Mouse (Mus musculus) urinary bladder, postnatal 14 days (tissue): ENCODE measurements around the gene Gata3.

Experiments
- DNase-seq: peaks from one replicate; pipeline ENCODE4 v3.0.0; 2021; ENCODE audit warnings: low spot score

Gata3 gene

DNA sequence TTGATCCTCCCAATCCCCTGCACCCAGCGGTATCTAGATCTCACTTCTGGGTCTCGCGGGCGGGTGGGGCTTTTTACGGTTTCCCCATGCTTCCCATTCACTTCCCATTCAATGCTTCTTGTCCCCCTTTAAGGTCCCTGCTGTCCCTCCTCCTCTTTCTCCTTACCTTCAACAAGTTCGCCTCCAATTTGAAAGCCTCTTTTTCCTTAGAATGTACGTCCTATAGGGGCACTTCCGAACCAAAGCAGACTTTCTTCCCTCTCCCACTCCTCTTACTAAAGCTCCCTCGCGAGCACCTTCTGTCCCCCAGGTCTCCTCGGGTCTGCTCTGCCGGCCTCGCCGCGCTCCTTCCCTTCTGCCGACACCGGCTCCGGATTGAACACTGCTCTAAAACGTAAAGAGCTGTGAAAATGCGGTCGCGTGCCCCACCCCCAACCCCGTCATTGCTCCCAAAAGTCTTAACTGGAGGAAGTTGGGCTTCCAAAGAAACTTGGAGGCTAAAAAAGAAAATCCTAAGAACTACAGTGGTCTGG, at the start of gene Gata3:
Gene Gata3 (minus strand): TSS at position 384 of the 533 bp plus-strand sequence.
- no peak for DNase-seq

DNA sequence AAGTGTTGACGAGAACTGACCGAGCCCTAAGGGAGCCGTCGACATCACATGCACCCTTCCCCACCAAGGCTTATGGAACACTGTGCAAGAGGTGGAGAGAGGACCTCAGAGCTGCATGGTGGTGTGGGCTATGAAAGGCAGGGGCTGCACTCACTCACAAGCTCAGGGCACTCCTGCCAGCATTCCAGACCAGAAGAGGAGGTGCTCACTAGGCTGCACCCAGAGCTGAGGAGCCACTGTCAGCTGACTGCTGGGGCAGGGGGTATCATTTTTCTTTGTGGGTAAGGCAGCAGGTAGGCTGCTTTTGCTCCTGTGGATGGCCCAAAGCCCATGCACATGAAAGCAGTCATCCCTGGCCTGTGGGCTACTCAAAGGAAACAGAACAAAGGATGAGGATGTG, 49.4 kb upstream of the Gata3 start:
- DNase-seq: no peak

DNA sequence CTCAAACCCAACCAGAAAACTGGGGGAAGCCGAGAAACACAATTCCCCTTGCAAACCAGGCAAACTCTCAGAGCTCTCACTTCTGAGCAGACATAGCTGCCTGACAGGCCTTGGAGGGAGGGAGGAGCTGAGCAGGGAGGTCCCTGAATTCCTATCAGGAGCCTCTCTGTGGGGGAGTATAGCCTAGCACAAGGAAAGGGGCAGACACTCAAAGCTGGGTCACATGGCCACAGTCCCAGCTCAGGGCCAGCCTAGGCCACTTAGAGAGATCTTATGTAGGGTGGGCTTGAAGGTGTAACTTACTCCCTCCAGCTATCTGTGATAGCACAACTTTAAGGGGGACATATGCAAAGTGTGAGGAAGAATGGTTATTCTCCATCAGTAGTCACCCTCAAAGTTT, 46.1 kb upstream of the Gata3 start:
- no peak for DNase-seq

DNA sequence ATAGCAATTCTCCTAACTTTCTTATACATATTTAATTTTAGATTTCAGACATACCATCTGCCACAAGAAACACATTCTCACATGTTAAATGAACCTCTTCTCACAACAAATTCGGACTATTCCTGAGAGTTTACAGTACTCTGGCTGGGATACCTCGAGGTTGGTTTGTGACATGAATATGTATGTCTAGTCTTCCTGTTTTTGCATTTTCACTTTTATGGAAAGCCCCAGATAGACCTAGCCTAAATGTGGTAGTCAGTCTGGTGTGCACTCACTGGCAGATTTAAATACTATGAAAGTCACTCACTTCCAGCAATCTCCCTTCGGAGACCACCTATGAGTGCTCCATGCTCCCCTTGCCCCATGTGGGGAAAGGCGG, 37.1 kb upstream of the Gata3 start:
- DNase-seq: no peak

DNA sequence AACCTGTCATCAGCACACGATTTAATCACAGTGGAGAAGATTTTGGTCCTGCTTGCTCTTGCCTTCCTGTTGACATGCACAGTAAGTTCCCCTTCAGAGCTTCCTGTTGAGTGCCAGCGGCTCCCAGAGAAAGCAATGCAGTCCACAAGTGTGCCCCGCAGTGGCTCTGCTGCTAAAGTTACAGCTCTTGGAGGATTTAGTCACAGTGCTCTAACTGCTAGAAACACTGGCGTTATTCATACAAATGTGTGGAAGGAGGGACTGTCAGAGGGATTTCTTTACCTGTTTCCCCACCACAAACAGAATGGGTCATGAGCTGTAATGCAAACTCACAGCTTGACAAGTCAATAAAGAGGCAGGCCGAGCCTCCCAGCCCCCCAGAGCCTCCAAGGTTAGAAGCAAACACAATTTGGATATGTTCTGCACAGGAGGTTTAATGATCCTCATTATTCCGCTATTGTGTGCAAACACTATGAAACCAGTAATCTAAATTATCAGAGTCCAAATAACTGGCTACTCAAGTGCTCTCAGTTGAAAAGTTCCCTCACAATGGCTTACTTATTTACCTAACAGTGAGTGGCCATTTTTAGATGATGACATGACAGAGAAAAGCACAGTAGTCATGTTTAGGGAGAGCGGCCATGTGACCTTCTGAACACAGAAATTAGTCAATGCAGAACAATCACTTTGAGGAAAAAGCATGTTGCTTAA, 36.5 kb upstream of the Gata3 start:
- DNase-seq: no peak

DNA sequence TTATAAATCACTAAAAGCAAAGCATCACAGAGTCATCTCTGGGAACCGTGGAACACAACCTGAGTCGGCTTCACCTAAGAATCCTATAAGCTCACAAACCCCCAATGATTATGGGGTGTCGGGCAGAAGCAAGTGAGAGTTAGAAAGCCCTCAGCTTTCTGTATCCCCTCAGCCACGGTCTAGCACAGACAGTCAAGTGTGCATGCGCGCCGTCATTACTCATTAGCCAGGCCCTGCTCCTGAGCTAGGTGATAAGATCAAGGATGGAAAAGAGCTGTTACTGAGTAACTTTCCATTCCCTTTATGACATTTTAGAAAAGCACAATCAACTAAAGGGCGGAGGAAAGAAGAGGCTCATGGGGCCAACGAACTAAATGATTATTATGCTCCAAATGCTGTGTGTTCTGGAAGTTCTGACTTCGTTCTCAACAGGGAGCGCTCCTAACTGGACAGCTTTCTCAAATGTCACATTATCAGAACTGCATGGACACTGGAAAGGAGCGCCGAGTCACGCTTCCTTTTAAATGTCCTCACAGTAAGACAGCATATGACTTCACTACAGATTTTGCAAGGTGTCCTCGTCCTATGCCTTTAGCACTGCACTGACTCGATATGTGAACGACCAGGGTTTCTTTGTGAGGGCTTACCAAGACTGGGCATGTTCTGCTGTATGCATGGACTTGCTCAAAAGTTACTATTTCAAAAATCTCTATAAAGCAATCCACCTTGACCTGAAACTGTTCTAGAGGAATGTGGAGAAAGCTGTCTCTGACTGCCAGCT, 29.0 kb upstream of the Gata3 start:
- peak; percentile 53 for DNase-seq

DNA sequence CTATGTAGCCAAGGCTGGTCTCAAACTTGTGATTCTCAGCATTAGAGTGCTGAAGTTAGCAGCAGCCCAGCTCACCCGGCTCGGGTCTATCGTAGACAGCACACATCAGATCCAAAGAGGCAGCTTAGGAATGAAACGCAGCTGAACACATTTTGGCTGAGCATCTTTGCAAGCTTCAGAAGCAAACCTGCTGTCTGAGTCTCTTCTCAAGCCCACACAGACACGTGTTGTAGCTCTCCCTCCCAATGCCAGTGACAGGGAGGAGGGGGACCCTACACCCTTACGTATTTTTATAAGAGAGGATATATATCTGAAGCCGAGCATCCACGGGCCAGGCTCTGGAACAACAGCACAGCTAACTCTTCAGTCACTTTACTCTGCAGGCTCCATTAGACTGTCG, 27.8 kb upstream of the Gata3 start:
- no peak for DNase-seq

DNA sequence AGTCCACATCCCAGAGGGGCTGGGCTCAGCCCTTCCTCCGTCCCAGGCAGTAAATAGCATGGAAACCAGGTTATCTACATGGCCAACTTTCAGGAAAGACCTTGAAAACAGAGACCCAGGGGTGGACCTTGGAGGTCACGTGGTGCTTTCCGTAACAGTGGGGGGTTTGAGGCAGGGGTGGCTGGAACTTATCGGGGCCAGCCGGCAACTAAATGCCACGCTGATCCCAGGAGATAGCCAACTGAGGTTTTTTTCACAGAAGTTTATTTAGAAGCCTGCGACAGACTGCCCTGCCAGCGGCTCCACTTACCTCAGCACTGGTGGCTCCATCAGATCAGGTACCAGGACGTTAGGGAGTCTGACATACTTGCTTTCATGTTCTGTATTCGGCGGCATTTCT, 16.2 kb upstream of the Gata3 start:
- DNase-seq: no peak

DNA sequence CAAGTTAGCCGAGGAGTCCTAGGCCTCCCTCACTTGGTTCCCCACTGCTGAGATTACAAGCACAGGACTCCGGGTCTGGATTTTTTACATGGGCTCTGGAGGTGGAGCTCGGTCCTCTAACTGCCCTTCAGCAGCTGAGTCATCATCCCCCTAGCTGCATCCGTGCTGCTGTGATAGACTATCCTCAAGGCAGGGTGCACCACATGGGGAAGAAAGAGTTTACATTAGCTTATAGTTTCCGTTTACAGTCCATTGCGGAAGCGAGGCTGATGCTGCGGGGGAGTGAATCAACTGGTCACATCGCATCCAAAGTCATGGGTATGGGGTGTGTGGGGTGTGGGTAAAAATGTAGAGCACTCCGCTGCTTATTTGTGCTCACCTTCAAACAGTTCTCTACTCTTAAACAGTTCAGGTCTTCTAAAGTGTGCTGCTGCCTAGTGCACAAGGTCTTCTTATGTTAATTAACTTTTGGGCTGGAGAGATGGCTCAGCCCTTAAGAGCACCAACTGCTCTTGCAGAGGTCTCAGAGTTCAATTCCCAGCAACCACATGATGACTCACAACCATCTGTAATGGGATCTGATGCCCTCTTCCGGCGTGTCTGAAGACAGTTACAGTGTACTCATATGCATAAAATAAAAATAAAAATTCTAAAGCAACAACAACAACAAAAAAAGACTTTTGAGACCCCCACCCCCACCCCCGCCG, 14.2 kb upstream of the Gata3 start:
- DNase-seq: no peak

DNA sequence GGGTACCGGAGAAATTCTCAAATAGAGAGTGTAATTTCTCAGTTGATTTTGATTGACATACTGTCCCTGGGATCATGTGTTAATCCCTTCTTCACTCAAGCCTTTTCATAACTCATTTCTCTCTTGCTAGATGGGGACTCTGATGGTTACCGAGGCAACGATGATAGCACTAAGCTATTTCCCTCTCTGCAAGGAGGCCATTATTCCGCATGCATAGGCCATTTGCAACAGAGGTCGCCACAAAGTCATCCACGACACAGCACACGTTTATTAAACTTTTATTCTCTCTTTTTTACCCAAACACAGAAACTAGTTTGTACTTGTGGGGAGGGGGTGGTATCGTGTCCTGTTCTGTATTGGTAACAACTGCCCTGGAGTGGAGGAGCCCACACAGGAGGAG, 8.0 kb upstream of the Gata3 start:
- DNase-seq: no peak

DNA sequence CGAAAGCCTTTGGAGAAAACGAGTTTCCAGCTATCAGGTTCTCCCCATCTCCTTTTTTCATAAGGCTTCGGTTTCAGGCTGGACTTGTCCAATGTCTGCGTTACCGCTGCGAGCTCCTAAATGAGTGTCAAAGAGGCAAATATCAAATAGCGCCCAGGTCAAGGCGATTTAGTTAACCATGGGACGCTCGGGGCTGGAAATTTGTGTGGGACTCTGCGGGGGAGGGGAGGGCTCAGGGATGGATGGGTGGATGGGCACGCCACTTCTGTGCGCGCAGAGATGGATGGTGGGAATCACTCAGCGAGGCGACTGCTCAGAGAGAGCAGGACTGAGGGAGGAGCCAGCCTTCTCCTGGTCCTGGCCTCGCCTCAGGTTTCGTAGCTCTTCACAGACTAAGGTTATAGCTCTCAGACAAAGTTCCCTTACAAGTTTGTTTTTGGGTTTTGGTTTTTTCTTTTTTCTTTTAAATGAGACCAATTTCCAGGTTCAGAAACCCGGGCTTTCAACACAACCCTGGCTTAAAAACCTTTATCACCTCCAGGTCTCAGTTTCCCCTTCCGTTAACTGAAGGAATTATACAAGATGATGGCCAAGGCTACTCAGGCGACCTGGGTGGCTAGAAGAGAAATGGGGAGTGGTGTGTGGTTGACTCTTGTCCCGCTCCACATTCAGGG, 6.4 kb upstream of the Gata3 start:
- DNase-seq: no peak

DNA sequence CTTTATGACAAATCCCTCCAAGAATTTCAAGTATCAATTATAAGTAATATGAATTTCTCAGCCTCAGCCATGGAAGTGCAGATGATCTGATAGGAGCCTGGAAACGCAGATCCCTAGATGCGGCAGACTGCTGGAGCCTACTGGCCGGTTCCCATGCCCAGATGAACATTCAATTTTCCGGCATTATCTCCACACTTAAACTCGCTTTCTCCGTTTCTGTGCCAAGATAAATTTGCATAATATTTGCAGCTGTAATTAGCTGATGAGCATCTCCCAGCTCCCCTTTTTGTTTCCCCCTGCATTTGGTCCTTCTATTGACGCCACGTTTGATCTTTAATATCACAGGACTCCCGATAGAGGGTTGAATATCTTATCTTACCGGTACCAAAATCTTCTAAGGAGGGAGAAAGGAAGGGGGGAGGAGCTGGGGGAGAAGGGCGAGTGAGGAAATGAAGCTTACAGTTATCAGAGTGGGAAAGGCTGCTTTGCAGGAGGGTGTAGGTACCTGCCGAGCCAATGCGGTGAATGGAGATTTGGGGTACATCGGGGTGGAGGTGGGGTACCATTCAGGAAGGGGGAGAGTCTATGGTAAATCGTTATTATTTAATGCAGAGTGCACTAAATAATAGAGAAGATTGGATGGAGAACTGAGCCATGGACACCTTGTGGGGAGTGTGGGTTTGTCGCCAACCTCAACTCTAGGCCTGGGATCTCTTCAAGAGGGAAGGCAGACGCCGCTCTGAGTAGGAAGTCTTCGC, 5.2 kb upstream of the Gata3 start:
- DNase-seq: no peak

DNA sequence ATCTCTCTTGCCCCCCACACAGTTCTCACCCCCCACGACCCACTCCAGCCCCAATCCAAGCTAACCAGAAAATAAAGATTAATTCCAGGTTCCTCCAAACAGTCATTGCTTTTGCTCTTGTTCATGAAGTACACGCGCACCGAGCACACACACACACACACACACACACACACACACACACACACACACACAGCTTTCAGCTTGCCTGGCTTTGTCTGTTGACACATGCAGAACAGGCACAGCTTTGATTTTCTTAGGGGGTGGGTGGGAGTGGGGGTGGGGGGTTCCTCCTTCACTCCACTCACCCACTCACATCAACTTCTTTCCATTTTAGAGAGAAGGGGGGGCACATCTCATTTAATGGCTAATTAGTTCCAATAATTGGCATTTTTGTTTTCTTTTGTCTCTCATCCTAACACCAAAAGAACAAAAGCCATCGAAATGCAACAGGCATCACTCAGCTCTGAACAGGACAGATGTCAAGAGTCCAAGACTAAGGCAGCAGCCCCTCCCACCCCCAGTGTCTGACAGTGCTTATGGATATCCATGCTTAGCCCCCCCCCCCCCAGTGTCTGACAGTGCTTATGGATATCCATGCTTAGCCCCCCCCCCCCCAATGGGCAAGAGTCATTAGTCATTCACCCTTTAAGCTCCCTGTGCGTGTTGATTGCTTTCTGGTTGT, 3.6 kb upstream of the Gata3 start:
- no peak for DNase-seq

DNA sequence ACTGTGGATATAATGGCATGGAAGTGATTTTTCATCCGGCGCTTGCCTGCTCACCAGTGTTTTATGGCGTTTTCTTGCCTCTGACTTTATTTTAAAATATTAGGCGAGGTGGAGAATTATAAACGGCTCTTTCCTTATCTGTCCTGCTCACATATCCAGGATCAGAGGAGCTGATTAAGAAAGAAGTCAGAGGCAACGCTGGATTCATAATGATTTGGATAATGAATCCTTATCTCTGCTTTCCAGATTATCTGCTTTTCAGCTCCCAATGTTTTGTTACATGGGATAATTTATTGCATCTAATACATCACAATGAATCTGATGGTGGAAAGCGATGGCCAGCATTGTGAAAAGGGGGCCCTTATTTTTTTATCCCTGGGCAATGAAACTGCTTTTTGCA, 2.7 kb upstream of the Gata3 start:
- no peak for DNase-seq

DNA sequence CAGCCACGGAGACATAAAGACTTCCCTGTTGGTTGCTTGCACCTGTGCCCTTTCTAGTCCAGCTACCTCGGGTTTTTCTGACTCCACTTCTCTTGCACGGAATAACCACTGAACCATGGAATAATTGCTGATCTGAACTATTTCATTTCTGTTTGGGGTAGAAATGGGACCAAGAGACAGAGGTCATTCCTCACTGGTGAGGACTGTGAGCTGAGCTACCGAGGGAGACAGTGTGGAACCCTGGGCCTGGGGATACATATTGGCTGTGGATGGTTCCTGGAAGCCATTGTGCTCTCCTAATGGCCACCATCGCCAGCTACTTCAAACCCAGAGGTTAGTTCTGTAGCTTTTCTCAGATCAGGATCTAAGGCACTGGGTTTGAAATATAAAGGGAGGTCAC, 1.1 kb upstream of the Gata3 start:
- DNase-seq: no peak

DNA sequence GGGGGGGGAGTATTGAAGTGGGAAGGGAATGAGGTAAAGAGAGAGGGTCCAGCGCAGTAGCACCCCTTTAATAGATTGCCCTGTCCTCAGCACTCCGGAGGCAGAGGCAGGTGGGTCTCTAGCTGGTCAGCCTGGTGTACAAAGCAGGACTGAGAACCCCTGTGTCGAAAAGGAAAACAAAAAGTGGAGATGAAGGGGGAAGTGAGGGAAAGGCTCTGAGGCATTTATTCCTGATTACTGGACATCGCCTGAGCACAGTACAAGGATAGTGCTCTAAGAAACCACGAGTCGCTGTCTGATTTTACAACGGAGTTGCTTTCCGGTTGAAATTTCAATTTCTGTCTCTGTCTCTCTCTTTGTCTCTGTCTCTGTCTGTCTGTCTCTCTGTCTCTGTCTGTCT, 417 bp upstream of the Gata3 start:
- no peak for DNase-seq

DNA sequence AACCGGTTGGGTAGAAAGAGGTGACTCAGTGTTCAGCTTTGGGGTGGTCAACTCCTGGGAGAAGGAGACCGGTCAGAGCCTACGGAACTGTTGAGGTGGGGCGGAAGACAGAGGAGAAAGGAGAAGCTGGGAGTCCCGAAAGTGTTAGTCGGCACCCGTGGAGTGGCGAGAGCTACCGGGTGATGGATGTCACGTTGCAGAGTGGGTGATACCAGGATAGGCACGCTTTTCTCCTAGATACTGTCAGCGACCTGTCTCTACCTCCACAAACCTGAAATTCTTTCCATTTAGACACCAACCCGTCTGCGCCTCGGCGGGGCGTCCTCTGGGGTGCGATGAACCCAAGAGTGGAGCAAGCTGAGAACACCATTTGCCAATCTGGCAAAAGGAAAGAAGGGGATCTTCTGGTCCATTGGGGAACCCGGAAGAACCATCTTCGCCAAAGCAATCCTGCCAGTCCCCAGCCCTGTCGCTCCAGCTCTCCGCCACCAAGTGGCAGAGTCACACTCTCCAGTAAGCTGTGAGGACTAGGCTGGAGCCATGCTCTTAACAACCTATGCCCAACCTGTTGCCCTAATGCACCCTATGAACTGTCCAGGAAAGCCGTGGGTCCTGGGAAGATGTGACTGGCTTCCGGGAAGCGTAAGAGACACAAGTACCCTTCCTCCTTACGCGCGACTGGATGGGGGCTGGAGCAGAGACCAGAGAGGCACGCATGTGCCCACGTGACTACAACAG, 752 bp downstream of the Gata3 start, which contains the start of gene 9230102O04Rik:
Gene 9230102O04Rik (minus strand): TSS at position 628 of the 738 bp plus-strand sequence.
- DNase-seq: peak; percentile 67

DNA sequence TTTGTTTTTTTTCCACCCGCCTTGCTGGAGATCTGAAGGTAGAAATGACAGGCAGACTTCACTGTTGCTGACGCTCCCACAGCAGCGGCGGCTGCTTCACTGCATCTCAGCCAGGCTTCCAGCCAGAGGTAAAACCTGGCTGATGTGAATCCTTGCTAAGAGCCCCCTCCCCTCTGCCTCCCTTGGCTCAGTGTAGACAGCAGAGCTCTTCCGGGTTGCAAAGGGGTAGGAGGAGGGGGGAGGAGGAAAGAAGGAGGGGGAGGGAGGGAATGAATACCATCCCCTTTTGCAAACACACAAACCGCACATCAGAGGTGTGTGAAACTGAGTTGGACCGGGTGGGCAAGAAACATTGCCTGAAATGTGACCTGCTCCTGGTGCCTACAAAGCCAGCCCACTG, 2.2 kb downstream of the Gata3 start:
- no peak for DNase-seq

DNA sequence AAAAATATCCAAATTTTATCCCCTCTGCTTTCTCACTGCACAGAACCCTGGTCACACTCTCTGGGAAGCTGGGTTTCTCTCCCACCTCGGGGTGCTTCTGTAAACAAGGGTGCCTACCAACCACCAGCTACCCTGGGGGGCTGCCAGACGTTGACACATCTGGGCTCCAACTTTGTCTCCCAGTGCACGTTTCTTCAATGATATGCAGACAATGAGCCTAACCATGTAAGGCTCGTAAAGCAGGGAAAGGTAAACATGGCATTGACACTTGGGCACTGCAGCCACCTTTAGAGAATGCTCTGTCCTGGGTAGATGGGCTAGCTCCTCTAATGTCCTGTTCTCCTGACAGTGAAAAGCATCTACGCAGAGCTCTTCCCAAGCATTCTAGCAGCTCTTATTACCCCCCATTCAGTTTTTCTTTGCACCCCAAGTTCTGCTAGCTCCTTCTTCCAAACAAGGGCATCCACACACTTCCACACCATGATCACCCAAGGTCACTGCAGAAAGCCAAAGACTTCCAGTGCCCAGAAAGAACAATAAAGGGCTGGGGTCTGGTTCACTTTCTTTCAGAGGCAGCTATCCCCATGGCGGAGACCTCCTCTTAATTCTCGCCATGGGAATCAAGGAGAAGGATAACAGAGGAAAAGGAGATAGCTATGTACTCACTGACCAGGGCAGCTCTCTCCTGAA, 2.8 kb downstream of the Gata3 start:
- no peak for DNase-seq

DNA sequence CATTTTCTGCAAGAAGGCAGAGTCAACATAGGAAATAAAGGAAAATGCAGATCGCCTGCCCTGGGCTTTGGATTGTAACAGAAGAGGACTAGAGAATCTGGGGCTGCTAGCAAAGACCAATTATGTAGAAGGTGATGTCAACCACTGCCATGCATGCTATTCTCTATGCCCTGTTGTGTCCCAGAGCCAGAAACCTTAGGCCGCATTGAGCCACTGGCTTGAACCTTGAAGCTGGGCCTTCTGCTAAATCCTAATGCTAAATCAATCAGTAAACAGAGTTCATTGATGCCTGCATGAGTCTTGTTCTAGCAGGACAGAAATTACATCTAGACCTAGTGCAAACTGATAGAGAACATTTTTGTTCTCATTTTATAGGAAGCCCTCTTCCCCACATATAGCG, 3.8 kb downstream of the Gata3 start:
- DNase-seq: no peak
